Mouse (Mus musculus): ENCODE data around the gene Olfr71.

DNA sequence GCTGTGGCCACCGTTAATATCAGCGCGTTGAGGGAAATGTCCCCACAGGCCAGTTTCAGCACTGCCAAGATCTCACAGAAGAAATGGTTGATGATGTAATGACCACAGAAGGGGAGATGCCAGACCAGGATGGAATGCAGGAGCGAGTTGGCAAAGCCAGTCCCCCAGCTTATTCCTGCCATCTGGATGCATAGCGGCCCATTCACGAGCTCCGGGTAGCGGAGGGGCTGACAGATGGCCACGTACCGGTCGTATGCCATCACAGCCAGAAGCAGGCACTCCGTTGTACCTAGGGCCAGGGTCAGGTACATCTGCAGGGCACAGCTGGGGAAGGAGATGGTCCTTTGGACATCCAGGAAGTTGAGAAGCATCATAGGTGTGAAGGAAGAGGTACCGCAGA is 13.5 kb downstream of the Olfr71 start:
- TF ChIP-seq ZNF384 (IDR thresholded peaks at IDR 0.05; ENCODE audit: low read depth, low read length), result no peak
- no peak for TF ChIP-seq MAFK (IDR thresholded peaks at IDR 0.05; ENCODE audit: insufficient read depth, low read depth, low read length)
- no peak for TF ChIP-seq CHD2 (IDR thresholded peaks at IDR 0.05; ENCODE audit: low read depth, low read length)

Measured in ES-E14 (cell line).